Mouse (Mus musculus) hindbrain, embryonic 11.5 days (tissue): Measurements from ENCODE around the gene Slc38a6. TPM values are rescaled to one million over a fixed set of nuclear protein-coding genes. Genes with fewer than 3 reads are reported as not detected.

Experiments used
- ATAC-seq: fragments of 200-750 bp; cut with Nextera tagmentation; 2 replicates; pipeline ENCODE4 v1.8.0; 2017; ENCODE audit warnings: mild to moderate bottlenecking, moderate TSS enrichment, moderate library complexity; ENCODE audit not compliant: low FRiP score
- DNase-seq: peaks from one replicate; pipeline ENCODE4 v3.0.0-alpha.2; 2015; ENCODE audit warnings: low spot score
- H3K27ac ChIP-seq: fragments of 300-500 bp; sonication (generic); 2 replicates; pipeline ENCODE4 v1.5.1; 2014; ENCODE audit warnings: mild to moderate bottlenecking, low read depth, low read length
- H3K27me3 ChIP-seq: fragments of 300-500 bp; sonication (generic); 2 replicates; pipeline ENCODE4 v1.6.1; 2014; ENCODE audit warnings: mild to moderate bottlenecking, low read length, moderate library complexity, mixed read lengths; ENCODE audit not compliant: control insufficient read depth, insufficient read depth
- H3K36me3 ChIP-seq: fragments of 300-500 bp; sonication (generic); 2 replicates; pipeline ENCODE4 v1.6.1; 2014; ENCODE audit warnings: mild to moderate bottlenecking, low read length, moderate library complexity, mixed read lengths; ENCODE audit not compliant: control insufficient read depth, insufficient read depth
- H3K4me1 ChIP-seq: fragments of 300-500 bp; sonication (generic); replicated peaks from 2 replicates; pipeline ENCODE4 v1.6.1; 2014; ENCODE audit warnings: low read length, mixed read lengths; ENCODE audit not compliant: control insufficient read depth, insufficient read depth
- H3K4me2 ChIP-seq: fragments of 300-500 bp; sonication (generic); replicated peaks from 2 replicates; pipeline ENCODE4 v1.6.1; 2014; ENCODE audit warnings: mild to moderate bottlenecking, low read depth, low read length
- H3K4me3 ChIP-seq: fragments of 300-500 bp; sonication (generic); 2 replicates; pipeline ENCODE4 v1.5.1; 2014; ENCODE audit warnings: low read depth, low read length
- H3K9ac ChIP-seq: fragments of 300-500 bp; sonication (generic); 2 replicates; pipeline ENCODE4 v1.6.1; 2014; ENCODE audit warnings: low read depth, low read length
- H3K9me3 ChIP-seq: fragments of 300-500 bp; sonication (generic); 2 replicates; pipeline ENCODE4 v1.6.1; 2016; ENCODE audit warnings: low read length; ENCODE audit not compliant: control insufficient read depth
- WGBS: fragments of 180-500 bp; shearing (Covaris S2); extraction: QIAGEN DNeasy Blood & Tissue Kit; methylation state at CpG from one replicate; pipeline ENCODE4 v1.1.7; 2014; 5-methylcytosine and 5-hydroxymethylcytosine counted together
- polyA plus RNA-seq: library from polyadenylated mRNA; unstranded; fragments of >200 nt; fragmentation: Nextera tagmentation; extraction: Ambion mirVana; gene quantifications from 2 replicates; pipeline ENCODE4 v1.2.1, GENCODE M21; 2014

The Slc38a6 gene
- polyA plus RNA-seq, 1 experiment from 2014 or later: 16.8 TPM

DNA sequence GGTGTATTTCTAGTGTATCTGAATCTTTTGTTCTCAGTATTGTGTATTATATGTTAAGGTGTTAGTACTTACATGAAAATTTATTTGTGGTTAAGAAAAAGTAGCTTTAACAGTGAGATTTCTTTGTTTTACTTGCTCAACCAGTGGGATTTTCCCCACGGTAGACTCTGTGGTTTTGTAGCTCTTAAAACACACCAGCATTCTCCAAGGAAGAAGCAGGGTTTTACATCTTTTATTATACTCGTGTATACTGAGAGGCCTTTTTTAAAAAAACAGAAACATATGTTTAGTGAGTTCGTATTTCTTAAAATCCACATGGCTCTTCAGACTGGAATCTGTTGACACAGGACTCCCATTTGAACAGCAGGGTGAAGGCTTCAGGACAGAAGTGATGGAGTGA, 40.8 kb downstream of the Slc38a6 start:
- DNase-seq: no peak

DNA sequence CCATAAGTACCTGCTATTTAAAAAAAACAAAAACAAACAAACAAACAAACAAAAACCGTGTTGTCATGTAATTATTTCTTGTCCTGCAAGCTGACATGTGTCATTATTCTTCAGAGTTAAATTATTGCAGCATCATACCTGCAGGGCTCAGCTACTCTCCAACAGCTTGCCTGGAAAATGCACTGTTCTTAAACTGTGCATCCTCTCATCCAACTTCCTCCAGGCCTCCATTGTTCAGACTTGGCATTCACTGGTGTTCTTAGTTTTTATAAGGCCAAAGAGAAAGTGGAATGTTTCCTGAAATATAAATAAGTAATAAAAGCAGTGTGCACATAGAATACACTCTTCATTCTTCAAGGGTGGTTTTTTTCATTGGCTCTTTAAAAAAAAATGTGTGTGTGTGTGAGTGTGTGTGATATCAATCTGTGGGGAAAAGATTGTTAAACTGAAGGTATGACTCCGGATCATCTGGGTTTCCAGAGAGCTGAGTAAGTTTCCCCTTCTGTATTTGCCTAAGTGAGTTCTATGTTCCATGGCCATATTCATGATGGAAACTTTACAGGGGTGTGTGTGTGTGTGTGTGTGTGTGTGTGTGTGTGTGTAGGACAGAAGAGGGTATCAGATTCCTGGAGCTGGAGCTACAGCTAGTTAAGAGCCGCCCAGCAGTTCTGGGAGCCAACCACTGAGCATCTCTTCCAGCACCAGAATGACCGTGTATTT, 42.0 kb downstream of the Slc38a6 start:
- DNase-seq: no peak

More for the DNA sequence above, 40.8 kb downstream of the Slc38a6 start:
- no peaks in the 10 kb centered on the region for H3K36me3 ChIP-seq
- H3K4me3 ChIP-seq: no peak overlapping the region
- whole genome bisulfite sequencing: 64% methylated on average over 3 of the region's 3 CpGs
- H3K27ac ChIP-seq: no peak overlapping the region
- H3K9ac ChIP-seq: no peak overlapping the region
- no peaks in the 10 kb centered on the region for H3K27me3 ChIP-seq
- H3K4me1 ChIP-seq: no peaks in the 10 kb centered on the region
- no peaks in the 10 kb centered on the region for H3K9me3 ChIP-seq
- ATAC-seq: no peak
- H3K4me2 ChIP-seq: no peak overlapping the region

DNA sequence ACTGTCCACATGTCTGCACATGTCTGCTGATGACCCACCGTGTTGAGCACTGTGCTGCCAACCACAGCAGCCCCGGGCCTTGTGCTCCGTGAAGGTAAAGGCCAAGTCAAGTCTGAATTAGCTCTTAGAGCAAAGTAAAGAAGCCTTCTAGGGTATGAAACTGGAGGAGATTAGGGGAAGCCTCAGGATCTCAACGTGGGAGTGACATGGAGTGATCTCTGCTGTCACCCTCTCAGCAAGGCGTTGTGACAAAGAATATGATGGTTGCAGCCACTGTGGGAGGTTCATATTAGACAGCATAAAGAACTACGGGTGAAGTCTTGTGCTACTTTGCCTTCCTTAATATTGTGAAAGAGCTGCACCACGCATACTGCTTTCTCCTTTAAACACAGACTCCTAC, 43.7 kb downstream of the Slc38a6 start:
- H3K9ac ChIP-seq: no peak overlapping the region
- no peak overlapping the region for H3K27ac ChIP-seq
- no peak overlapping the region for H3K4me2 ChIP-seq
- H3K36me3 ChIP-seq: no peaks in the 10 kb centered on the region
- no peaks in the 10 kb centered on the region for H3K27me3 ChIP-seq
- 76% methylated on average over 7 of the region's 7 CpGs for WGBS
- H3K4me1 ChIP-seq: no peaks in the 10 kb centered on the region
- no peaks in the 10 kb centered on the region for H3K9me3 ChIP-seq
- no peak overlapping the region for H3K4me3 ChIP-seq
- ATAC-seq (no peak), DNase-seq (no peak)

More for the DNA sequence above, 42.0 kb downstream of the Slc38a6 start:
- Histone ChIP-seq H3K27me3 (no peaks in the 10 kb centered on the region), H3K9me3 (no peaks in the 10 kb centered on the region), H3K36me3 (no peaks in the 10 kb centered on the region), H3K4me3 (no peak overlapping the region), H3K9ac (no peak overlapping the region), H3K4me1 (no peaks in the 10 kb centered on the region), H3K4me2 (no peak overlapping the region), H3K27ac (no peak overlapping the region)
- WGBS: 89% methylated on average over 4 of the region's 4 CpGs
- no peak for ATAC-seq

GRCm38 (mm10) chr12:73332701-73333100, 46.1 kb downstream of the Slc38a6 start:
- Histone ChIP-seq H3K4me2 (no peak overlapping the region), H3K36me3 (no peaks in the 10 kb centered on the region), H3K4me3 (no peak overlapping the region), H3K27me3 (no peaks in the 10 kb centered on the region), H3K9ac (no peak overlapping the region), H3K4me1 (no peaks in the 10 kb centered on the region), H3K9me3 (no peaks in the 10 kb centered on the region), H3K27ac (no peak overlapping the region)
- WGBS: 69% methylated on average over 4 of the region's 4 CpGs
- ATAC-seq: no peak
- DNase-seq: no peak

DNA sequence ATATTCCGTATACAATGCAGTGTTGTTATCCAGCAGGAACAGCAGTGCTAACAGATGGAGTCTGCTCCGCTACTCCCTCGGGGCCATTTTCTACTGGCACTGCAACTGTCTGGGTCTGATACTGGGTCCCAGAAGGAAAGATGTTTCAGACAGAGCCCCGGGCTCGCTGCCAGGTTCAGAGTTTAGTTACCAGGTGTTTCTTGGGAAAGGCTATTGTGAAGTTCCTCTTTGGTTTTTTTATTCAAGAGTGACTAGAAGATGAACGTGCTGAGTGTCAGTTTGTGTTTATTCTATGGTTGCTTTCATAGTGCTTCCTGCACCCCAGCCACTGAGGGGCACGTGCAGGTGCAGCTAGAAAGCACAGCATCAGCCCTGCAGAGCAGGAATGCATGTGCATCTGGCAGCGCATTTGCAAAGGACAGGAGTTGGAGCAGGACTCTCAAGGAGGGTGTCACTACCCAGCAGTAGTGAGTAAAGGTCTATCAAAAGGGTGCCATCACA, 47.5 kb downstream of the Slc38a6 start:
- no peak overlapping the region for H3K4me2 ChIP-seq
- H3K4me3 ChIP-seq: no peak overlapping the region
- no peak for DNase-seq
- WGBS: 69% methylated on average over 8 of the region's 8 CpGs
- no peaks in the 10 kb centered on the region for H3K9me3 ChIP-seq
- no peak overlapping the region for H3K9ac ChIP-seq
- H3K36me3 ChIP-seq: no peaks in the 10 kb centered on the region
- no peaks in the 10 kb centered on the region for H3K27me3 ChIP-seq
- no peak for ATAC-seq
- no peak overlapping the region for H3K27ac ChIP-seq
- no peaks in the 10 kb centered on the region for H3K4me1 ChIP-seq

GRCm38 (mm10) chr12:73337127-73337526, 50.5 kb downstream of the Slc38a6 start:
- Histone ChIP-seq H3K4me3 (no peak overlapping the region), H3K27ac (no peak overlapping the region), H3K27me3 (no peaks in the 10 kb centered on the region), H3K36me3 (no peaks in the 10 kb centered on the region), H3K9me3 (no peaks in the 10 kb centered on the region), H3K9ac (no peak overlapping the region), H3K4me1 (no peaks in the 10 kb centered on the region), H3K4me2 (no peak overlapping the region)
- no peak for DNase-seq
- ATAC-seq: no peak
- 88% methylated on average over 7 of the region's 7 CpGs for WGBS

DNA sequence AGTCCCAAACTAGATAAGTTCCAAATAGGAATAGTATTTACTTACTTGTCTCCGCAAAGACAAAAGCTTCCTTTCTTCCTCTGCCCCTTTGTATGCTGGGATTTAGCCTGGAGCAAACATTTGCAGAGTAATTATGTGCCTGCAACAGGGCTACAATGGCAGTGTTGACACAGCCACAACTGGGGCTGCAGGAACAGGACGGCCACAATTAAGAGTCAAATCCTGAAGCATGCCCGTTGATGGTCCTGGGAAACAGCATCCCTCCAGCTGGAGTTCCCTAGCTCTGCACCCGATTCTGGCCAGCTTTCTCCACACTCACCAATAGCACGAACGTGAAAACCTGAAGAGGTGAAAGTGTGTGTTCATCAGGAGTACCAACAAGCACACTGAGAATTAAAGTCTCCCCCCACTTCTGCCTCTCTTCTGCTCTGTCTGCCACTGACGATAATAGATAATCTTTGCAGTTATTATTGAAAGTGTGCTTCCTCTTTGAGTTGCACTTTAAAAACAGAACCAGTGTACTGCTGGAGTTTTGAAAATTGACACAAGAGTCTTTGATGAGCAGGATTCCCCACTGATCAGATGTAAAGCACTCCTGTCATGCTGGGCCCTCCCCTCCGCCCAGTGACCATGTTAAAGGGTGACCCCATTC, 54.2 kb downstream of the Slc38a6 start:
- Histone ChIP-seq H3K4me3 (no peak overlapping the region), H3K4me1 (no peaks in the 10 kb centered on the region), H3K4me2 (no peak overlapping the region), H3K27me3 (no peaks in the 10 kb centered on the region), H3K9ac (no peak overlapping the region), H3K27ac (peak overlapping the region; percentile 42; the same call in 1 of the 2 replicates), H3K9me3 (no peaks in the 10 kb centered on the region), H3K36me3 (no peaks in the 10 kb centered on the region)
- WGBS: 12% methylated on average over 8 of the region's 8 CpGs
- ATAC-seq: no peak
- DNase-seq: peak; percentile 48

- Histone ChIP-seq H3K27me3 (no peaks in the 10 kb centered on the region), H3K9me3 (no peaks in the 10 kb centered on the region), H3K36me3 (no peaks in the 10 kb centered on the region), H3K27ac (0 out of 2 replicates have a peak overlapping the region, but pooled peaks have one; percentile 20), H3K4me2 (no peak overlapping the region), H3K4me1 (no peaks in the 10 kb centered on the region), H3K4me3 (no peak overlapping the region), H3K9ac (no peak overlapping the region)
- 60% methylated on average over 14 of the region's 14 CpGs for WGBS
- ATAC-seq: no peak
- DNase-seq: no peak
These were observed 55.4 kb downstream of the Slc38a6 start for GRCm38 (mm10) chr12:73341703-73342663.
